Mouse (Mus musculus) liver, postnatal 0 days (tissue): ENCODE results near the gene Bcl6.

Experiments
- CTCF ChIP-seq: sonication (generic); IDR thresholded peaks from 2 replicates; pipeline ENCODE4 v1.5.1; 2016; ENCODE audit warnings: antibody characterized with exemption, low read depth
- EP300 ChIP-seq: IDR thresholded peaks from 2 replicates; pipeline ENCODE4 v1.6.1; 2016; ENCODE audit warnings: antibody characterized with exemption, low read depth, mild to moderate bottlenecking

DNA sequence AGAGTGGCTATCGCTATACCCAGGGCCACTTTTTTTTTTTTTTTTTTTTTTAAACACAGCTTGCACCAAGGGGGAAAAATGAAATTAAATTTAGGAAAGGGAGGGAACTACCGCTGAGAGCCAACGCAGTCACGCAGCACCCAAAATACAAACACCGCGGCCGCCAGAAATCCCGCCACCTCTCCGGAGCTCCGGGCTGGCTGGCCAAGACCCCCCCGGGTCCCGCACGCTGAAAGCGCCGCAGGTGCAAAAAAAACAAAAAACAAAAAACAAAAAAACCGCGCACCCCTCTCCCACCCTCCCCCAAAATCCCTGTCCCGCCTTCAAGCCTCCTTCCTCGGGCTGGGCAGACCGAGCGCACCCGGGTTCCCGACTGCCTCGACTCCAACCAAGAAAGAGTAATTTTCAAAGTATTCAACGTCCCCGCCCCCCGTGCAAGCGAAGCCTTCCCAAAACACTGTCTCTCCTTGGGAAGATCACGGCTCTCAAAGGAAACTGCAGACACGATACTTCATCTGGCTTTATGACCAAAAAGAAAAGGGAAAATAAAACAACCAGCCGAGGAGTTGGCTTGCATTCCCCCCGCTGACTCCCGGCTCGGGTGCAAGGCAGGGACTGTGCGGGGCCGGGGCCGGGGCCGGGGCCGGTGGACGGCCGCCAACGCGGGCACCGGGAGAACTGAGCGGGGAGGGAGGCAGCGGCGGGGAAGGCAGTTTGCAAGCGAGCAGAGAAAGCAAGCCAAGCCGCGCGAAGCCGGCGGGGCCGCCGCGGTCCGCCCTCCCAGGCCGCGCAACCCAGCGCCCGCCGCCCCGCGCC, 1.1 kb downstream of the Bcl6 start:
- TF ChIP-seq CTCF (no peak), EP300 (no peak)
